Mouse (Mus musculus) B cell, adult 62 days (primary cell): ENCODE results near the gene Gm7233. TPM values are rescaled to one million over a fixed set of nuclear protein-coding genes. Genes with fewer than 3 reads are reported as not detected.

Experiments used
- total RNA-seq: library from RNA; stranded (reverse); gene quantifications from 4 replicates; pipeline ENCODE4 v1.2.4, GENCODE M21; 2023

Gene Gm7233
- not detected in 4 replicates for total RNA-seq

DNA sequence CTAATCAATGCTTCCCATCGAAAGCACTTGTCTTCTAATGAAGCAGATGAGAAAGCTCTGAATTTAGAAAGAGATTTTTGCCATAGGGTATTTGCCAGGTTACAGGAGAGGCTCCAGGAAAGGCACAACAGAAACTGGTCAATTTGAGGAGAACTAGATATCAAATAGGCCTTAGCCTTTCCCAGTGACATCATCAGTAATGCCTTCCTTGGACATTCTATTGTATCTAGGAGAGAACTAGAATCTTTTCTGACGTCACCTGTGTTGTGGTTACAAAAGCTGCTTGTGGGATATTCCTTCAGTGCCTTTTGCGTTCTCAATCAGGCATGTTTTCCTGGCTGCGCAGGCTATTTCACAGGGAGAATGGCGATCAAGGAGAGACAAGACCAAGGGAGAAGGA lies at the start of gene Gm7233:
TSS of gene Gm7233 (plus strand) at position 301 of the 400 bp plus-strand sequence.

DNA sequence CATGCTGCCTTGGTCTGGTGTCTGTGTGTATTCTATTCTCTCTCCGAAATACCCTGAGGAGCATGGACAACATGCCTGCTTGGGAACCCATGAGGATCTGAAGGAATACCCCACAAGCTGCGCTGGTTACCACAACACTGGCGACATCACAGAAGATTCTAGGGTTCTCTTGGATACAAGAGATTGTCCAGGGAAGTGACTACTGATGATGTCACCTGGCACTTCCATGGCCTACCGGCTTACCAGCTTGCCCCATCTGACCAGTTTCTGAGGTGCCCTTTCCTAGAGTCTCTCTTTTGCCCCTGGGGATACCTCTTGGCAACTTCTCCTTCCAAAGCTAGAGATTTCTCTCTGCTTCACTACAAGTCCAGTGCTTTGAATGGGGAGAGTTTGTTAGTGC lies 55.5 kb downstream of the Gm7233 start, which contains the start of gene Gm8122:
TSS of gene Gm8122 (minus strand) at position 101 of the 400 bp plus-strand sequence.

Other genes starting within 250 kb of the Gm7233 start
- not detected in 4 replicates for gene Gm8082, start 186.2 kb upstream of the Gm7233 start, total RNA-seq
- not detected in 4 replicates for gene Gm10376, start 164.2 kb upstream of the Gm7233 start, total RNA-seq
- gene Gm8094, start 103.2 kb upstream of the Gm7233 start, total RNA-seq = not detected in 4 replicates
- gene Gm8104, start 79.3 kb upstream of the Gm7233 start, total RNA-seq = not detected in 4 replicates
- gene Gm8122, start 55.4 kb downstream of the Gm7233 start, total RNA-seq = not detected in 4 replicates
- not detected in 4 replicates for gene Gm8126, start 78.8 kb downstream of the Gm7233 start, total RNA-seq
- not detected in 4 replicates for gene Gm9732, start 95.2 kb downstream of the Gm7233 start, total RNA-seq
- not detected in 4 replicates for gene Gm8127, start 114.0 kb downstream of the Gm7233 start, total RNA-seq
- gene 1700001F09Rik, start 167.9 kb downstream of the Gm7233 start, total RNA-seq = not detected in 4 replicates
- not detected in 4 replicates for gene Gm8138, start 236.5 kb downstream of the Gm7233 start, total RNA-seq